Mouse (Mus musculus): ENCODE measurements around the gene Tmem186. TPM values are rescaled to one million over a fixed set of nuclear protein-coding genes. Genes with fewer than 3 reads are reported as not detected.
A peak's percentile ranks its signal among the peaks of the same experiment; 100 is the strongest.

Tmem186 gene
- polyA plus RNA-seq, 1 experiment, result 13.4 TPM

GRCm38 (mm10) chr16:8678676-8679075, 41.2 kb upstream of the Tmem186 start:
- TF ChIP-seq POLR2A (IDR thresholded peaks at IDR 0.05; ENCODE audit: low read depth, low read length) (no peak), CTCF (conservative IDR thresholded peaks at IDR 0.05; ENCODE audit: insufficient read depth, insufficient read length, low read depth, low read length) (no peak)
- WGBS, result 81% methylated on average over 4 of the region's 4 CpGs
- Histone ChIP-seq H3K27me3 (replicated peaks; ENCODE audit: control insufficient read depth, insufficient read depth, low read length) (no peaks in the 10 kb centered on the region), H3K36me3 (ENCODE audit: control insufficient read depth, insufficient read depth, low read length) (no peaks in the 10 kb centered on the region), H3K4me1 (ENCODE audit: control insufficient read depth, insufficient read depth, low read length) (no peaks in the 10 kb centered on the region; the same call in 1 of the 2 replicates), H3K4me3 (ENCODE audit: insufficient read depth, low read depth, low read length) (no peak overlapping the region), H3K27ac (ENCODE audit: insufficient read depth, low read depth, low read length) (no peak overlapping the region)
- no peak for DNase-seq

- peaks cover 2% of the 10 kb centered on the region; the same call in 1 of the 2 replicates for H3K4me1 ChIP-seq (ENCODE audit: control insufficient read depth, insufficient read depth, low read length)
- peak; percentile 47 for DNase-seq
- TF ChIP-seq POLR2A (IDR thresholded peaks at IDR 0.05; ENCODE audit: low read depth, low read length), result no peak
- no peak for TF ChIP-seq CTCF (conservative IDR thresholded peaks at IDR 0.05; ENCODE audit: insufficient read depth, insufficient read length, low read depth, low read length)
- 20% methylated on average over 5 of the region's 5 CpGs for WGBS
- H3K4me3 ChIP-seq (ENCODE audit: insufficient read depth, low read depth, low read length), result no peak overlapping the region
- no peak overlapping the region for H3K27ac ChIP-seq (ENCODE audit: insufficient read depth, low read depth, low read length)
- no peaks in the 10 kb centered on the region for H3K27me3 ChIP-seq (replicated peaks; ENCODE audit: control insufficient read depth, insufficient read depth, low read length)
- no peaks in the 10 kb centered on the region for H3K36me3 ChIP-seq (ENCODE audit: control insufficient read depth, insufficient read depth, low read length)
Observed at GRCm38 (mm10) chr16:8678035-8678434, 40.5 kb upstream of the Tmem186 start.

DNA sequence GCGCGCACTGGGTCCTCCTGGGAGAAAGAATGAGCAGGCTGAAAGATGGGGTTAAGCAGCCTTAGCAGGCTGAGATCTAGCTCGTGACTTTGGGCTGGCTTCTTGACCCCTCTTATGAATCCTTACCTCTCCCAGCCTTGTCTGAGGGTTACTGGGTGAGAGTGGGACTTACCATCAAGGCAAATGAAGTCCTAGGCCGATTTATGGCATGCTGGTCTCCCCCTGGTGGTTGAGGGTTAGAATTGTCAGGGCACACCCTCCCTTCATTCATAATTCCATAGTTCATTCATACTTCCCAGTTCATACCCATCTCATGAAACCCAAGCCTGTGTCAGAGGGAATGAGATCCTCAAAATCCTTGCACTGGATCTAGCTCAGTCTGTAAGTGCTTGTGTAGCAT, 39.3 kb upstream of the Tmem186 start:
- no peaks in the 10 kb centered on the region for H3K36me3 ChIP-seq (ENCODE audit: control insufficient read depth, insufficient read depth, low read length)
- H3K4me1 ChIP-seq (ENCODE audit: control insufficient read depth, insufficient read depth, low read length), result peaks cover 2% of the 10 kb centered on the region; the same call in 1 of the 2 replicates
- WGBS, result 57% methylated on average over 4 of the region's 4 CpGs
- H3K4me3 ChIP-seq (ENCODE audit: insufficient read depth, low read depth, low read length), result no peak overlapping the region
- TF ChIP-seq CTCF (conservative IDR thresholded peaks at IDR 0.05; ENCODE audit: insufficient read depth, insufficient read length, low read depth, low read length), result peak; percentile 85
- no peak for TF ChIP-seq POLR2A (IDR thresholded peaks at IDR 0.05; ENCODE audit: low read depth, low read length)
- H3K27me3 ChIP-seq (replicated peaks; ENCODE audit: control insufficient read depth, insufficient read depth, low read length), result no peaks in the 10 kb centered on the region
- peak; percentile 44 for DNase-seq
- no peak overlapping the region for H3K27ac ChIP-seq (ENCODE audit: insufficient read depth, low read depth, low read length)

DNA sequence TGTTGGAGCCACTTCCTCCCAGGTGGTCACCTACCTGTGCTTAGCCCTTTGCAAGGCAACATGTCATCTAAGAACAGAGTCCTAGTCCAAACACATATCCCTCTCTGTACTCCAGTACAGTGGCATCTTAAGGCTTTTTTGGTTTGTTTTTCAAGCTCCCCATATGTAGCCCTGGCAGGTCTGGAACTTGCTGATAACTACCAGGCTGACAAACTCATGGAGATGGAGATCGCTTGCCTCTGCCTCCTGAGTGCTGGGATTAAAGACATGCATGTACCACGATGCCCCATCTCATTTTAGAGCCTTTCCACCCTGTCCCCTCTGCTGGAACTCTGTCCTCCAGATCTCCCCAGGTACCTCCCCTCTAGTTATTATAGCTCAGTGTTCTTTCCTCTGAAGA, 38.7 kb upstream of the Tmem186 start:
- 88% methylated on average over 2 of the region's 2 CpGs for WGBS
- H3K27ac ChIP-seq (ENCODE audit: insufficient read depth, low read depth, low read length), result no peak overlapping the region
- H3K27me3 ChIP-seq (replicated peaks; ENCODE audit: control insufficient read depth, insufficient read depth, low read length), result no peaks in the 10 kb centered on the region
- H3K4me1 ChIP-seq (ENCODE audit: control insufficient read depth, insufficient read depth, low read length), result peaks cover 2% of the 10 kb centered on the region; the same call in 1 of the 2 replicates
- H3K36me3 ChIP-seq (ENCODE audit: control insufficient read depth, insufficient read depth, low read length), result no peaks in the 10 kb centered on the region
- DNase-seq, result no peak
- H3K4me3 ChIP-seq (ENCODE audit: insufficient read depth, low read depth, low read length), result no peak overlapping the region
- TF ChIP-seq POLR2A (IDR thresholded peaks at IDR 0.05; ENCODE audit: low read depth, low read length), result no peak
- TF ChIP-seq CTCF (conservative IDR thresholded peaks at IDR 0.05; ENCODE audit: insufficient read depth, insufficient read length, low read depth, low read length), result no peak

- Histone ChIP-seq H3K36me3 (ENCODE audit: control insufficient read depth, insufficient read depth, low read length) (no peaks in the 10 kb centered on the region), H3K27ac (ENCODE audit: insufficient read depth, low read depth, low read length) (no peak overlapping the region), H3K4me3 (ENCODE audit: insufficient read depth, low read depth, low read length) (no peak overlapping the region), H3K4me1 (ENCODE audit: control insufficient read depth, insufficient read depth, low read length) (peaks cover 6% of the 10 kb centered on the region; the same call in 1 of the 2 replicates), H3K27me3 (replicated peaks; ENCODE audit: control insufficient read depth, insufficient read depth, low read length) (no peaks in the 10 kb centered on the region)
- no peak for DNase-seq
- 77% methylated on average over 8 of the region's 8 CpGs for WGBS
- TF ChIP-seq POLR2A (IDR thresholded peaks at IDR 0.05; ENCODE audit: low read depth, low read length) (no peak), CTCF (conservative IDR thresholded peaks at IDR 0.05; ENCODE audit: insufficient read depth, insufficient read length, low read depth, low read length) (no peak)
Observed at GRCm38 (mm10) chr16:8675559-8675958, 38.0 kb upstream of the Tmem186 start.

- DNase-seq, result peak; percentile 62
- peaks cover 7% of the 10 kb centered on the region; the same call in 1 of the 2 replicates for H3K4me1 ChIP-seq (ENCODE audit: control insufficient read depth, insufficient read depth, low read length)
Observed at GRCm38 (mm10) chr16:8674165-8674564, 36.7 kb upstream of the Tmem186 start.

GRCm38 (mm10) chr16:8673343-8673742, 35.8 kb upstream of the Tmem186 start:
- TF ChIP-seq CTCF (conservative IDR thresholded peaks at IDR 0.05; ENCODE audit: insufficient read depth, insufficient read length, low read depth, low read length) (no peak), POLR2A (IDR thresholded peaks at IDR 0.05; ENCODE audit: low read depth, low read length) (no peak)
- Histone ChIP-seq H3K36me3 (ENCODE audit: control insufficient read depth, insufficient read depth, low read length) (no peaks in the 10 kb centered on the region), H3K27ac (ENCODE audit: insufficient read depth, low read depth, low read length) (no peak overlapping the region), H3K4me1 (ENCODE audit: control insufficient read depth, insufficient read depth, low read length) (peaks cover 7% of the 10 kb centered on the region; the same call in 1 of the 2 replicates), H3K27me3 (replicated peaks; ENCODE audit: control insufficient read depth, insufficient read depth, low read length) (no peaks in the 10 kb centered on the region), H3K4me3 (ENCODE audit: insufficient read depth, low read depth, low read length) (no peak overlapping the region)
- WGBS, result 60% methylated on average over 6 of the region's 6 CpGs
- DNase-seq, result no peak

More at GRCm38 (mm10) chr16:8674165-8674564, 36.7 kb upstream of the Tmem186 start:
- WGBS, result 5% methylated on average over 8 of the region's 8 CpGs
- peak; percentile 84 for TF ChIP-seq CTCF (conservative IDR thresholded peaks at IDR 0.05; ENCODE audit: insufficient read depth, insufficient read length, low read depth, low read length)
- TF ChIP-seq POLR2A (IDR thresholded peaks at IDR 0.05; ENCODE audit: low read depth, low read length), result no peak
- H3K27ac ChIP-seq (ENCODE audit: insufficient read depth, low read depth, low read length), result no peak overlapping the region
- no peaks in the 10 kb centered on the region for H3K27me3 ChIP-seq (replicated peaks; ENCODE audit: control insufficient read depth, insufficient read depth, low read length)
- H3K36me3 ChIP-seq (ENCODE audit: control insufficient read depth, insufficient read depth, low read length), result no peaks in the 10 kb centered on the region
- H3K4me3 ChIP-seq (ENCODE audit: insufficient read depth, low read depth, low read length), result no peak overlapping the region
